Mouse (Mus musculus): Measurements from ENCODE around the gene 1700007K13Rik. TPM values are rescaled to one million over a fixed set of nuclear protein-coding genes. Genes with fewer than 3 reads are reported as not detected.

The 1700007K13Rik gene
- total and polyA plus RNA-seq, 3 experiments, result 0.74 to 0.98 TPM; not detected in 1

GRCm38 (mm10) chr2:28495207-28495756 is 29.1 kb upstream of the 1700007K13Rik start:
- no peak overlapping the region for H3K27ac ChIP-seq (ENCODE audit: insufficient read depth, low read depth)

GRCm38 (mm10) chr2:28494521-28494920 is 28.4 kb upstream of the 1700007K13Rik start:
- Histone ChIP-seq H3K79me2 (replicated peaks; ENCODE audit: control insufficient read depth, extremely low read depth, insufficient read depth, poor library complexity, severe bottlenecking) (no peaks in the 10 kb centered on the region), H3K4me2 (ENCODE audit: insufficient read depth, low read depth, poor library complexity, severe bottlenecking) (peak overlapping the region; percentile 84; the same call in 1 of the 2 replicates), H3K4me1 (ENCODE audit: control insufficient read depth in 1 of 2, insufficient read depth in 2 of 2) (peaks cover 0 to 15% of the 10 kb centered on the region in 2 experiments; a peak in 2 of 4 replicates), H3K27ac (ENCODE audit: insufficient read depth, low read depth) (no peak overlapping the region), H3K36me3 (replicated peaks in 1 of 2; ENCODE audit: control insufficient read depth in 1 of 2, insufficient read depth in 1 of 2, low read length in 1 of 2) (no peaks in the 10 kb centered on the region), H3K27me3 (replicated peaks) (peaks cover 29% of the 10 kb centered on the region), H3K9ac (ENCODE audit: insufficient read depth, low read depth) (peak overlapping the region; percentile 37; the same call in 1 of the 2 replicates), H3K9me3 (replicated peaks; ENCODE audit: low read length) (peaks cover 4% of the 10 kb centered on the region), H3K4me3 (replicated peaks in 1 of 3; ENCODE audit: low read depth in 2 of 3, low read length in 2 of 3, poor library complexity in 1 of 3) (peak overlapping the region in 1 of 3 experiments; percentile 37)
- dilution Hi-C loops (cut with MboI; ENCODE audit: extremely low pct_ligation_motif_present, extremely low pct_unique_long_range_greater_than_20kb, low sequenced_read_pairs), result no loop called here
- DNase-seq (ENCODE audit: extremely low read depth), result no peak
- in situ Hi-C loops (cut with MboI; ENCODE audit: low pct_ligation_motif_present, low pct_unique_long_range_greater_than_20kb, low sequenced_read_pairs), result no loop called here
- no peak for TF ChIP-seq CHD1 (IDR thresholded peaks at IDR 0.05; ENCODE audit: low read depth, low read length)
- no peak for TF ChIP-seq ZMIZ1 (IDR thresholded peaks at IDR 0.05; ENCODE audit: low read depth, low read length)
- TF ChIP-seq ETS1 (conservative IDR thresholded peaks at IDR 0.05; ENCODE audit: low read depth, low read length), result no peak
- no peak for TF ChIP-seq HCFC1 (IDR thresholded peaks at IDR 0.05; ENCODE audit: low read depth, low read length)
- TF ChIP-seq PAX5 (IDR thresholded peaks at IDR 0.05; ENCODE audit: low read length), result no peak
- TF ChIP-seq JUN (IDR thresholded peaks at IDR 0.05; ENCODE audit: insufficient read depth, low read depth, low read length), result no peak
- no peak for TF ChIP-seq MAX (IDR thresholded peaks at IDR 0.05; ENCODE audit: low read length)
- TF ChIP-seq TCF12 (IDR thresholded peaks at IDR 0.05; ENCODE audit: low read depth, low read length), result no peak
- TF ChIP-seq RCOR1 (conservative IDR thresholded peaks at IDR 0.05; ENCODE audit: low read depth, low read length), result no peak
- TF ChIP-seq ZNF384 (IDR thresholded peaks at IDR 0.05; ENCODE audit: low read depth, low read length), result no peak
- no peak for TF ChIP-seq POLR2A (IDR thresholded peaks at IDR 0.05; ENCODE audit: low read depth, low read length)
- no peak for TF ChIP-seq MXI1 (IDR thresholded peaks at IDR 0.05; ENCODE audit: low read depth, low read length)
- no peak for TF ChIP-seq CTCF (conservative IDR thresholded peaks at IDR 0.05 in 1 of 2, IDR thresholded peaks at IDR 0.05 in 1 of 2; ENCODE audit: low read depth in 2 of 2, low read length in 2 of 2)
- TF ChIP-seq UBTF (IDR thresholded peaks at IDR 0.05; ENCODE audit: low read depth, low read length), result no peak

More at GRCm38 (mm10) chr2:28495207-28495756, 29.1 kb upstream of the 1700007K13Rik start:
- Histone ChIP-seq H3K36me3 (replicated peaks in 1 of 2; ENCODE audit: control insufficient read depth in 1 of 2, insufficient read depth in 1 of 2, low read length in 1 of 2) (no peaks in the 10 kb centered on the region), H3K27me3 (replicated peaks) (peaks cover 37% of the 10 kb centered on the region), H3K4me3 (replicated peaks in 1 of 3; ENCODE audit: low read depth in 2 of 3, low read length in 2 of 3, poor library complexity in 1 of 3) (peak overlapping the region; percentile 37 to 60 (median 53)), H3K9me3 (replicated peaks; ENCODE audit: low read length) (peaks cover 4% of the 10 kb centered on the region), H3K9ac (ENCODE audit: insufficient read depth, low read depth) (peak overlapping the region; percentile 50), H3K4me2 (ENCODE audit: insufficient read depth, low read depth, poor library complexity, severe bottlenecking) (peak overlapping the region; percentile 84), H3K79me2 (replicated peaks; ENCODE audit: control insufficient read depth, extremely low read depth, insufficient read depth, poor library complexity, severe bottlenecking) (no peaks in the 10 kb centered on the region), H3K4me1 (ENCODE audit: control insufficient read depth in 1 of 2, insufficient read depth in 2 of 2) (peaks cover 0 to 15% of the 10 kb centered on the region in 2 experiments; a peak in 2 of 4 replicates)
- dilution Hi-C loops (cut with MboI; ENCODE audit: extremely low pct_ligation_motif_present, extremely low pct_unique_long_range_greater_than_20kb, low sequenced_read_pairs) (no loop called here), in situ Hi-C loops (cut with MboI; ENCODE audit: low pct_ligation_motif_present, low pct_unique_long_range_greater_than_20kb, low sequenced_read_pairs) (no loop called here)
- no peak for TF ChIP-seq POLR2A (IDR thresholded peaks at IDR 0.05; ENCODE audit: low read depth, low read length)
- no peak for TF ChIP-seq JUN (IDR thresholded peaks at IDR 0.05; ENCODE audit: insufficient read depth, low read depth, low read length)
- TF ChIP-seq SIN3A (IDR thresholded peaks at IDR 0.05; ENCODE audit: low read length), result 0 out of 2 replicates have a peak, but pooled peaks have one; percentile 38
- no peak for TF ChIP-seq BHLHE40 (IDR thresholded peaks at IDR 0.05; ENCODE audit: low read depth, low read length)
- TF ChIP-seq NELFE (IDR thresholded peaks at IDR 0.05; ENCODE audit: low read depth, low read length), result peak; percentile 48; the same call in 1 of the 2 replicates
- TF ChIP-seq CTCF (conservative IDR thresholded peaks at IDR 0.05 in 1 of 2, IDR thresholded peaks at IDR 0.05 in 1 of 2; ENCODE audit: low read depth in 2 of 2, low read length in 2 of 2), result peak; percentile 38 to 73; a peak in 3 of 4 replicates
- no peak for TF ChIP-seq TBP (conservative IDR thresholded peaks at IDR 0.05; ENCODE audit: low read depth, low read length)
- TF ChIP-seq RAD21 (IDR thresholded peaks at IDR 0.05; ENCODE audit: low read depth, low read length), result peak; percentile 22
- 0 out of 2 replicates have a peak, but pooled peaks have one; percentile 20 for TF ChIP-seq TCF12 (IDR thresholded peaks at IDR 0.05; ENCODE audit: low read depth, low read length)
- TF ChIP-seq GABPA (IDR thresholded peaks at IDR 0.05; ENCODE audit: insufficient replicate concordance, low read depth, low read length), result no peak
- no peak; the same call in 1 of the 2 replicates for TF ChIP-seq MXI1 (IDR thresholded peaks at IDR 0.05; ENCODE audit: low read depth, low read length)
- no peak for TF ChIP-seq MAFK (IDR thresholded peaks at IDR 0.05; ENCODE audit: insufficient replicate concordance, low read length)
- no peak for TF ChIP-seq NRF1 (IDR thresholded peaks at IDR 0.05; ENCODE audit: low read depth, low read length)
- peak; percentile 94 for TF ChIP-seq ZNF384 (IDR thresholded peaks at IDR 0.05; ENCODE audit: low read depth, low read length)
- no peak for TF ChIP-seq ZMIZ1 (IDR thresholded peaks at IDR 0.05; ENCODE audit: low read depth, low read length)
- TF ChIP-seq MAZ (IDR thresholded peaks at IDR 0.05; ENCODE audit: low read depth, low read length), result peak; percentile 68; the same call in 1 of the 2 replicates
- no peak for TF ChIP-seq RCOR1 (conservative IDR thresholded peaks at IDR 0.05; ENCODE audit: low read depth, low read length)
- no peak for TF ChIP-seq KAT2A (IDR thresholded peaks at IDR 0.05; ENCODE audit: insufficient replicate concordance, low read length)
- TF ChIP-seq ETS1 (conservative IDR thresholded peaks at IDR 0.05; ENCODE audit: low read depth, low read length), result peak; percentile 34
- TF ChIP-seq SMC3 (IDR thresholded peaks at IDR 0.05; ENCODE audit: low read depth, low read length), result peak; percentile 35
- TF ChIP-seq USF1 (IDR thresholded peaks at IDR 0.05; ENCODE audit: low read depth, low read length), result no peak
- TF ChIP-seq MYC (IDR thresholded peaks at IDR 0.05; ENCODE audit: low read depth, low read length), result 0 out of 2 replicates have a peak, but pooled peaks have one; percentile 21
- TF ChIP-seq MEF2A (IDR thresholded peaks at IDR 0.05; ENCODE audit: borderline replicate concordance, low read depth, low read length), result peak; percentile 57; the same call in 1 of the 2 replicates
- TF ChIP-seq ELF1 (IDR thresholded peaks at IDR 0.05; ENCODE audit: low read depth, low read length), result peak; percentile 48
- TF ChIP-seq HCFC1 (IDR thresholded peaks at IDR 0.05; ENCODE audit: low read depth, low read length), result peak; percentile 41; the same call in 1 of the 2 replicates
- no peak for TF ChIP-seq E2F4 (IDR thresholded peaks at IDR 0.05; ENCODE audit: insufficient replicate concordance, low read depth, low read length)
- no peak for TF ChIP-seq JUND (conservative IDR thresholded peaks at IDR 0.05; ENCODE audit: low read depth, low read length)
- no peak for TF ChIP-seq ZKSCAN1 (IDR thresholded peaks at IDR 0.05; ENCODE audit: borderline replicate concordance, low read depth, low read length)
- 0 out of 2 replicates have a peak, but pooled peaks have one; percentile 31 for TF ChIP-seq IRF4 (IDR thresholded peaks at IDR 0.05; ENCODE audit: low read depth, low read length)
- peak; percentile 66; the same call in 1 of the 2 replicates for TF ChIP-seq MAX (IDR thresholded peaks at IDR 0.05; ENCODE audit: low read length)
- peak; percentile 59 for TF ChIP-seq CHD2 (IDR thresholded peaks at IDR 0.05; ENCODE audit: low read length)
- no peak for TF ChIP-seq POLR2AphosphoS2 (IDR thresholded peaks at IDR 0.05; ENCODE audit: low read depth, low read length)
- no peak for TF ChIP-seq USF2 (conservative IDR thresholded peaks at IDR 0.05; ENCODE audit: low read depth, low read length)
- no peak for TF ChIP-seq ZC3H11A (IDR thresholded peaks at IDR 0.05; ENCODE audit: low read depth, low read length)
- 0 out of 2 replicates have a peak, but pooled peaks have one; percentile 43 for TF ChIP-seq EP300 (IDR thresholded peaks at IDR 0.05; ENCODE audit: low read length)
- no peak for TF ChIP-seq CHD1 (IDR thresholded peaks at IDR 0.05; ENCODE audit: low read depth, low read length)
- TF ChIP-seq PAX5 (IDR thresholded peaks at IDR 0.05; ENCODE audit: low read length), result no peak
- no peak for TF ChIP-seq UBTF (IDR thresholded peaks at IDR 0.05; ENCODE audit: low read depth, low read length)
- DNase-seq (ENCODE audit: extremely low read depth), result peak; percentile 74

Data from CH12.LX (cell line).